Mouse (Mus musculus) intestine, embryonic 15.5 days (tissue): ENCODE measurements at regions not wholly inside any gene's neighbourhood (a gene's known extent, or its start where the extent isn't known, plus 50 kb on each side); places are given as distances from the start of the nearest gene placed in this dataset.

ENCODE experiments used
- ATAC-seq: fragments of 200-750 bp; cut with Nextera tagmentation; 2 replicates; pipeline ENCODE4 v1.8.0; 2017; ENCODE audit warnings: moderate TSS enrichment, moderate library complexity
- H3K27ac ChIP-seq: fragments of 300-500 bp; sonication (generic); 2 replicates; pipeline ENCODE4 v1.5.1; 2015; ENCODE audit warnings: mild to moderate bottlenecking, inconsistent platforms
- H3K27me3 ChIP-seq: fragments of 300-500 bp; sonication (generic); replicated peaks from 2 replicates; pipeline ENCODE4 v1.6.1; 2015; ENCODE audit warnings: inconsistent platforms
- H3K36me3 ChIP-seq: fragments of 300-500 bp; sonication (generic); 2 replicates; pipeline ENCODE4 v1.6.1; 2015; ENCODE audit warnings: inconsistent platforms
- H3K4me1 ChIP-seq: fragments of 300-500 bp; sonication (generic); replicated peaks from 2 replicates; pipeline ENCODE4 v1.6.1; 2015; ENCODE audit warnings: inconsistent platforms
- H3K4me2 ChIP-seq: fragments of 300-500 bp; sonication (generic); replicated peaks from 2 replicates; pipeline ENCODE4 v1.6.1; 2015; ENCODE audit warnings: mild to moderate bottlenecking, inconsistent platforms
- H3K4me3 ChIP-seq: fragments of 300-500 bp; sonication (generic); replicated peaks from 2 replicates; pipeline ENCODE4 v1.5.1; 2015; ENCODE audit warnings: inconsistent platforms
- H3K9ac ChIP-seq: fragments of 300-500 bp; sonication (generic); 2 replicates; pipeline ENCODE4 v1.6.1; 2015; ENCODE audit warnings: inconsistent platforms
- H3K9me3 ChIP-seq: fragments of 300-500 bp; sonication (generic); 2 replicates; pipeline ENCODE4 v1.6.1; 2016; ENCODE audit warnings: inconsistent platforms
- WGBS: fragments of 180-500 bp; shearing (Covaris S2); methylation state at CpG from one replicate; pipeline ENCODE4 v1.1.7; 2015; 5-methylcytosine and 5-hydroxymethylcytosine counted together

- H3K4me2 ChIP-seq, result no peak overlapping the region
- H3K9me3 ChIP-seq, result no peaks in the 10 kb centered on the region
- no peak overlapping the region for H3K27ac ChIP-seq
- 67% methylated on average over 2 of the region's 2 CpGs for WGBS
- H3K4me3 ChIP-seq, result no peak overlapping the region
- H3K9ac ChIP-seq, result no peak overlapping the region
- H3K27me3 ChIP-seq, result no peaks in the 10 kb centered on the region
- no peaks in the 10 kb centered on the region for H3K36me3 ChIP-seq
- no peaks in the 10 kb centered on the region for H3K4me1 ChIP-seq
- ATAC-seq, result no peak
Observed at GRCm38 (mm10) chr1:25921184-25921583, 91.7 kb upstream of the Adgrb3 start.

DNA sequence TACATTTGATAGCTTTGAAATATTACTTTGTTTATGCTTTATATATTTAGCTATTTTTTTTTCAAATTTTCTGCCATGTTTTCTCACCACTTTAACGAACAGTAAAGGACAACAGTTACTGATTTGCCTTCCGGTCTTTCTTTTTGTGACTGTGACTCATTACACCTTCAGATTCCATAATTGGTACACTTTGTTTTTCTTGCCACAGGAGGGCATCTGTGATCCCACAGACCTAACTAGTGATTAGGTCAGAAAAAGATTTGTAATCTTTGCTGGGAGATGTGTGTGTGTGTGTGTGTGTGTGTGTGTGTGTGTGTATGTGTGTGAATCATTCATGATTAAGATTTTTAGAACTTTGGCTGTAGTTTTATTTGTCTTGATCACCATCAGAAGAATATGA, 64.7 kb upstream of the Adgrb3 start:
- Histone ChIP-seq H3K27me3 (no peaks in the 10 kb centered on the region), H3K4me3 (no peak overlapping the region), H3K36me3 (no peaks in the 10 kb centered on the region), H3K4me2 (no peak overlapping the region), H3K9ac (no peak overlapping the region), H3K4me1 (no peaks in the 10 kb centered on the region), H3K27ac (no peak overlapping the region), H3K9me3 (no peaks in the 10 kb centered on the region)
- WGBS, result 82% methylated on average over 2 of the region's 2 CpGs
- ATAC-seq, result no peak

DNA sequence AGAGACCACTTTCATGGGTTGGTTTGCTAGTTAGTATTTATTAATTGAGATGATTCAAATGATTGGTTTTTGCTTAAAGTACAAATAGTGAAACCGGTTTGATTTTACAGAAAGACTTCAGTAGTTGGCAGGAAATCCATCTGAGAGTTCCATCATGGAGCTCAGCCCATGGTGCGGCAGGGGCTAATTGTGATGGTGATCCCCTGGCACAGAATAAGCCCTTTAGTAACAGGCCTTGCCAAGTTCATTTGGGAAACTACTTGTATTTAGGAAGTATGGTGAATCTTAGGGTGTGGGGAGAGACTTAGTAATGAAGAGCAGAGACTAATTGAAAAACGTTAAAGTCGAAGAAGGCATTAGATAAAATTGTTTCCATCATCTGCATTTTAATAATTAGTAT, 63.5 kb upstream of the Adgrb3 start:
- no peak overlapping the region for H3K9ac ChIP-seq
- H3K36me3 ChIP-seq, result no peaks in the 10 kb centered on the region
- 80% methylated on average over 4 of the region's 4 CpGs for WGBS
- no peak for ATAC-seq
- H3K9me3 ChIP-seq, result no peaks in the 10 kb centered on the region
- H3K27ac ChIP-seq, result no peak overlapping the region
- H3K4me3 ChIP-seq, result no peak overlapping the region
- no peaks in the 10 kb centered on the region for H3K27me3 ChIP-seq
- no peaks in the 10 kb centered on the region for H3K4me1 ChIP-seq
- no peak overlapping the region for H3K4me2 ChIP-seq

GRCm38 (mm10) chr1:25892026-25892739, 62.7 kb upstream of the Adgrb3 start:
- no peaks in the 10 kb centered on the region for H3K9me3 ChIP-seq
- no peak for ATAC-seq
- H3K27me3 ChIP-seq, result no peaks in the 10 kb centered on the region
- H3K27ac ChIP-seq, result no peak overlapping the region
- no peaks in the 10 kb centered on the region for H3K36me3 ChIP-seq
- WGBS, result 79% methylated on average over 5 of the region's 5 CpGs
- no peaks in the 10 kb centered on the region for H3K4me1 ChIP-seq
- no peak overlapping the region for H3K4me3 ChIP-seq
- no peak overlapping the region for H3K9ac ChIP-seq
- no peak overlapping the region for H3K4me2 ChIP-seq

DNA sequence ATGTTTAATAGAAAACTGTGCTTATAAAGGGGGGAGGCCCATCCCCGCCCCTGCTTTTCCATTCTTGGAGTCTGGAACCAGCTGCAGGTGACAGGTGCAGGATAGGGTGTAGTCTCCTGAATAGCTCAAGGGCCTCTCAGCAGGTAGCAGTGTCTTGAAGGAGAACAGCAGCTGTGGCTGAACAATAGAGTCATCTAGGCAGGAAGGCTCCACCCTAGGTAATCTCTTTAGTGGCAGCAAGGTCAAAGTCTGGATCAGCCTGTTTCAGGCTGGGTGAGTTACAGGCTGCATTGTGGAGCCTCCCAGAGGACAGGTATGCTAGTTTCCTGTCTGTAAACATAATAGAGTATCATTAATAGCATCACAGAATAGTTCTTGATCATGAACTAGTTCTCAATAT, 58.5 kb upstream of the Adgrb3 start:
- Histone ChIP-seq H3K27me3 (no peaks in the 10 kb centered on the region), H3K4me3 (no peak overlapping the region), H3K9me3 (no peaks in the 10 kb centered on the region), H3K36me3 (no peaks in the 10 kb centered on the region), H3K4me2 (no peak overlapping the region), H3K4me1 (no peaks in the 10 kb centered on the region), H3K9ac (no peak overlapping the region), H3K27ac (no peak overlapping the region)
- peak; percentile 63; the same call in 1 of the 2 replicates for ATAC-seq
- WGBS, result 57% methylated on average over 1 of the region's 1 CpGs

GRCm38 (mm10) chr1:25885049-25885448, 55.5 kb upstream of the Adgrb3 start:
- no peak overlapping the region for H3K27ac ChIP-seq
- H3K4me1 ChIP-seq, result no peaks in the 10 kb centered on the region
- no peaks in the 10 kb centered on the region for H3K27me3 ChIP-seq
- WGBS, result 57% methylated on average over 4 of the region's 4 CpGs
- no peak for ATAC-seq
- no peaks in the 10 kb centered on the region for H3K9me3 ChIP-seq
- no peak overlapping the region for H3K4me3 ChIP-seq
- H3K36me3 ChIP-seq, result no peaks in the 10 kb centered on the region
- H3K9ac ChIP-seq, result no peak overlapping the region
- H3K4me2 ChIP-seq, result no peak overlapping the region
